Mouse (Mus musculus) forebrain, embryonic 16.5 days (tissue): ENCODE results near the gene Gngt2. TPM values are rescaled to one million over a fixed set of nuclear protein-coding genes. Genes with fewer than 3 reads are reported as not detected.

Source experiments
- ATAC-seq: fragments of 200-750 bp; cut with Nextera tagmentation; 2 replicates; pipeline ENCODE4 v1.8.0; 2017; ENCODE audit warnings: mild to moderate bottlenecking, moderate library complexity
- H3K27ac ChIP-seq: fragments of 300-500 bp; sonication (generic); 2 replicates; pipeline ENCODE4 v1.5.1; 2014; ENCODE audit warnings: low read length, control low read depth
- H3K27me3 ChIP-seq: fragments of 300-500 bp; sonication (generic); replicated peaks from 2 replicates; pipeline ENCODE4 v1.6.1; 2014; ENCODE audit warnings: low read length; ENCODE audit not compliant: control insufficient read depth, insufficient read depth
- H3K36me3 ChIP-seq: fragments of 300-500 bp; sonication (generic); 2 replicates; pipeline ENCODE4 v1.6.1; 2014; ENCODE audit not compliant: control insufficient read depth, insufficient read depth
- H3K4me1 ChIP-seq: fragments of 300-500 bp; sonication (generic); replicated peaks from 2 replicates; pipeline ENCODE4 v1.6.1; 2014; ENCODE audit warnings: low read length; ENCODE audit not compliant: control insufficient read depth, insufficient read depth
- H3K4me2 ChIP-seq: fragments of 300-500 bp; sonication (generic); 2 replicates; pipeline ENCODE4 v1.6.1; 2014; ENCODE audit warnings: mild to moderate bottlenecking, low read length, control low read depth
- H3K4me3 ChIP-seq: fragments of 300-500 bp; sonication (generic); replicated peaks from 2 replicates; pipeline ENCODE4 v1.5.1; 2014; ENCODE audit warnings: mild to moderate bottlenecking, low read length, control low read depth
- H3K9ac ChIP-seq: fragments of 300-500 bp; sonication (generic); replicated peaks from 2 replicates; pipeline ENCODE4 v1.6.1; 2014; ENCODE audit warnings: low read depth, low read length, control low read depth
- H3K9me3 ChIP-seq: fragments of 300-500 bp; sonication (generic); 2 replicates; pipeline ENCODE4 v1.6.1; 2016; ENCODE audit warnings: low read length; ENCODE audit not compliant: control insufficient read depth
- WGBS: fragments of 180-500 bp; shearing (Covaris S2); extraction: QIAGEN DNeasy Blood & Tissue Kit; methylation state at CpG from one replicate; pipeline ENCODE4 v1.1.7; 2014; 5-methylcytosine and 5-hydroxymethylcytosine counted together
- polyA plus RNA-seq: library from polyadenylated mRNA; unstranded; fragments of >200 nt; fragmentation: Nextera tagmentation; extraction: Ambion mirVana; gene quantifications from 2 replicates; pipeline ENCODE4 v1.2.1, GENCODE M21; 2015

Gngt2 gene
- polyA plus RNA-seq, 1 experiment from 2014 or later = 2.7 TPM

DNA sequence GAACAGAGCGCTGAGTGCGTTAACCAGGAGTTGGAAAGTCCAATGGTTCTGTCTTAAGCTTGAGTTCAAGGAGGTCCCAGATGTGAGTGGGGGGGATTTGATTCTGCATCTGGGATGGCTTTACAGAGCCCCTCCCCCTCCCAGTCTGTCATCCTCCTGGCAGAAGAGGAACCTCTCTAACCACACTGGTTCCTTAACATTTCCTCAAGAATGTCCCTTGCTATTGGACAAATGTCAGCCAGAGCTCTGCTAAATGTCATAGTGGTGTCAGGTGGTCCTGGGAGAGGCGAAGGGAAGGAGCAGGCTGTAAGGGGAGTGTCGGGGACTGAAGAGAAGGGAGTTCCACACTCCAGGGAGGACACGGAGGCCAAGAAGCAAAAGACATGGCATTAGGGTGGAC, 5.9 kb downstream of the Gngt2 start:
- Histone ChIP-seq H3K4me2 (no peak overlapping the region), H3K4me1 (peaks cover 10% of the 10 kb centered on the region), H3K27me3 (peaks cover 4% of the 10 kb centered on the region; the same call in 1 of the 2 replicates), H3K4me3 (no peak overlapping the region), H3K27ac (no peak overlapping the region), H3K9me3 (no peaks in the 10 kb centered on the region), H3K36me3 (no peaks in the 10 kb centered on the region), H3K9ac (no peak overlapping the region)
- ATAC-seq = no peak
- WGBS = 83% methylated on average over 5 of the region's 5 CpGs

DNA sequence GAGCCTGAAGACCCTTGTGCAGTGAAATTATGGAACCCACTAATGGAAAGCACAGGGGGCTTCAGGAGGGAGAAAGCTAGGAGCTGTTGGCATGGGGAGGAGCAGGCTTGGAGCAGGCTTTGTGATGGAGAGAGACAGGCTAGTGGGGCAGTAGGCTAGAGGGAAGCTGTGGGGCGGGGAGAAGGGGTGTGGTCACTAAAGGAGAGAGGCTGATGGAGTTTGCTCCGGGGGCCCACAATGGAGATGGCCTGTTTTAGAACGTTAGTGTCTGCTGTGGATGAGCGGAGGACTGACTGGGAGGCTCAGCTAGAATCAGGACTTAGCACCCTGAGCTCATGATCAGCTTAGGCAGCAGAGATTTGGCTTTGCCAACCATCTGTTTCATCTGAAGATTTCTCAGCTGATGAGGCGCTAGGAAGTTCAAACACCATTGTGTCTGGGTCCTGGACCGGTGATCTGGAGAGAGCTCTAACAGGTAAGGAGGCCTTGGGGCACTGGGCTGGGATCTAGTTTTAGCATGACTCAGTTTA, 6.5 kb downstream of the Gngt2 start:
- no peak for ATAC-seq
- 63% methylated on average over 6 of the region's 6 CpGs for WGBS
- Histone ChIP-seq H3K36me3 (no peaks in the 10 kb centered on the region), H3K9me3 (no peaks in the 10 kb centered on the region), H3K4me3 (no peak overlapping the region), H3K4me1 (peaks cover 10% of the 10 kb centered on the region), H3K9ac (no peak overlapping the region), H3K4me2 (no peak overlapping the region), H3K27ac (no peak overlapping the region), H3K27me3 (peaks cover 4% of the 10 kb centered on the region; the same call in 1 of the 2 replicates)

DNA sequence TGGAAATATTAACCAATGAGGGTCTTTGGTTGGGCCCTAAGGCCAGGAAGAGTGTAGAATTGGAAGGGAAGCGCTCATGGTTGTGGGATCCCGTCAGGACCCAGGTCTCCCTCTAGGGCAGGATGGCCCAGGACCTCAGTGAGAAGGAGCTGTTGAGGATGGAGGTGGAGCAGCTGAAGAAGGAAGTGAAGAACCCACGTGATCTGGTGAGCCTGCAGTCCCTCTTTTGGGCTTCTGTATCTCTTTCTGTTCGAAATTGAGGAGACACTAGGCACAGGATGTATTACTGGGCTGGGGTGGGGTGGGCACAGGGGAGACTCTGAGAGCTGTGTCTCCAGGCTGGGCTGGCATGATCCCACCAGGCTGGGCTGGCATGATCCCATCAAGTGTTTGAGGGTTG, 7.9 kb downstream of the Gngt2 start:
- Histone ChIP-seq H3K27me3 (peaks cover 4% of the 10 kb centered on the region; the same call in 1 of the 2 replicates), H3K9me3 (no peaks in the 10 kb centered on the region), H3K36me3 (no peaks in the 10 kb centered on the region), H3K27ac (no peak overlapping the region), H3K4me2 (no peak overlapping the region), H3K4me1 (no peaks in the 10 kb centered on the region), H3K9ac (no peak overlapping the region), H3K4me3 (no peak overlapping the region)
- WGBS = 73% methylated on average over 4 of the region's 4 CpGs
- ATAC-seq = no peak

DNA sequence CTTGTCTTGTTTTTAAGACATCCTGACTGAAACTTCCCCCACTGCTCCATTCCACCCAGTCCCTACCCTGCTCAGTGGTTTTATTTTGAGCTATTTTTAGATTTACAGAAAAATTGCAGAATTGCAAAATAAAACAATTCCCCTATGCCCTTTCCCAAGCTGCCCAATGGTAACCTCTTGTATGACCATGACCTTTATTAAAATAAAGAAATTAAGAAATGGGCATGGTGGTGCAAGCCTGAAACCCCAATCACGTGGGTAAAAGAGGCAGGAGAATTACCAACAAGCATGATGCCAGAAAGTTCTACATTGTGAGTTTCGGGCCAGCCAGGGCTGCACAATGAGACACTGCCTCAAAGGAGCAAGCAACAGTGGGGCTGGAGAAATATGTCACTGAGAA, 13.9 kb downstream of the Gngt2 start:
- no peak overlapping the region for H3K4me2 ChIP-seq
- H3K4me1 ChIP-seq = no peaks in the 10 kb centered on the region
- no peaks in the 10 kb centered on the region for H3K27me3 ChIP-seq
- no peak overlapping the region for H3K27ac ChIP-seq
- H3K36me3 ChIP-seq = no peaks in the 10 kb centered on the region
- no peak overlapping the region for H3K9ac ChIP-seq
- no peaks in the 10 kb centered on the region for H3K9me3 ChIP-seq
- 75% methylated on average over 2 of the region's 2 CpGs for WGBS
- ATAC-seq = no peak
- no peak overlapping the region for H3K4me3 ChIP-seq

DNA sequence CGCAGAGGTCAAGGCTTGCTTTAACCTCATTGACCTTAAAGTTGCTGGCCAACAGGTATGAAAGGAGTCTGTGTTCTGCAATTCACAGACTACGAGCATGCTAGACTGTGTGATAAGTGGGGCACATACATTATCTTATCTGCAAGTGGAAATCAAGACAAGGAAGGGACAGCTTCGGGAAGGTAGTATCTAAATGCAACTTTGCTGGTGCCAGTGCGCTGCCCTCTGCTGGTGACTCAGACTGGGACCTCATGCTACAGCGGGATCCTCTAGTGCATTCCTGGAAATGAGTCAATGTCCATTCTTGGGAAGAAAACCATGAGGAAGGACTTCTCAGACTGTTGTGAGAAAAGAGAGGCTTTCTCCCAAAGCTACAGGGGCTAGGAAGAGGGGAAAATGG, 16.7 kb downstream of the Gngt2 start:
- H3K27ac ChIP-seq = no peak overlapping the region
- peaks cover 5% of the 10 kb centered on the region for H3K4me1 ChIP-seq
- no peaks in the 10 kb centered on the region for H3K27me3 ChIP-seq
- no peak overlapping the region for H3K9ac ChIP-seq
- H3K36me3 ChIP-seq = no peaks in the 10 kb centered on the region
- H3K4me3 ChIP-seq = no peak overlapping the region
- 60% methylated on average over 5 of the region's 5 CpGs for WGBS
- H3K4me2 ChIP-seq = no peak overlapping the region
- ATAC-seq = no peak
- no peaks in the 10 kb centered on the region for H3K9me3 ChIP-seq

DNA sequence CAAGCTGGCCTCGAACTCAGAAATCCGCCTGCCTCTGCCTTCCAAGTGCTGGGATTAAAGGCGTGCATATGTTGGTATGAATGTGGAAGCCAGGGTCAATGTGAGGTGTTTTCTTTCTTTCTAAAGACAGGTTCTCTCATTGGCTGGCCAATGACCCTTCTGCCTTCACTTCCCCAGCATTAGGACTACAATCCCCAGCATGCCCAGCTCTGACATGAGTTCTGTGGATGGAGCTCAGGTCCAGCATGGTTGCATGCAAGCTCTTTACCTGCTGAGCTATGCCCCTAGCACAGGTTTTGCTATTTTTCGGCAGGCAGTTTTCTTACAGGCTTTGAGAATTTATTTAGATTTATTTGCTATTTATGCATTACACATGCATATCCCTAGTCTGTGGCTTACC, 20.3 kb downstream of the Gngt2 start:
- H3K9ac ChIP-seq = no peak overlapping the region
- no peak overlapping the region for H3K4me3 ChIP-seq
- ATAC-seq = no peak
- H3K4me1 ChIP-seq = peaks cover 12% of the 10 kb centered on the region
- no peaks in the 10 kb centered on the region for H3K9me3 ChIP-seq
- no peaks in the 10 kb centered on the region for H3K36me3 ChIP-seq
- H3K27me3 ChIP-seq = no peaks in the 10 kb centered on the region
- 81% methylated on average over 4 of the region's 4 CpGs for WGBS
- H3K27ac ChIP-seq = no peak overlapping the region
- H3K4me2 ChIP-seq = peak overlapping the region; percentile 57; the same call in 1 of the 2 replicates

DNA sequence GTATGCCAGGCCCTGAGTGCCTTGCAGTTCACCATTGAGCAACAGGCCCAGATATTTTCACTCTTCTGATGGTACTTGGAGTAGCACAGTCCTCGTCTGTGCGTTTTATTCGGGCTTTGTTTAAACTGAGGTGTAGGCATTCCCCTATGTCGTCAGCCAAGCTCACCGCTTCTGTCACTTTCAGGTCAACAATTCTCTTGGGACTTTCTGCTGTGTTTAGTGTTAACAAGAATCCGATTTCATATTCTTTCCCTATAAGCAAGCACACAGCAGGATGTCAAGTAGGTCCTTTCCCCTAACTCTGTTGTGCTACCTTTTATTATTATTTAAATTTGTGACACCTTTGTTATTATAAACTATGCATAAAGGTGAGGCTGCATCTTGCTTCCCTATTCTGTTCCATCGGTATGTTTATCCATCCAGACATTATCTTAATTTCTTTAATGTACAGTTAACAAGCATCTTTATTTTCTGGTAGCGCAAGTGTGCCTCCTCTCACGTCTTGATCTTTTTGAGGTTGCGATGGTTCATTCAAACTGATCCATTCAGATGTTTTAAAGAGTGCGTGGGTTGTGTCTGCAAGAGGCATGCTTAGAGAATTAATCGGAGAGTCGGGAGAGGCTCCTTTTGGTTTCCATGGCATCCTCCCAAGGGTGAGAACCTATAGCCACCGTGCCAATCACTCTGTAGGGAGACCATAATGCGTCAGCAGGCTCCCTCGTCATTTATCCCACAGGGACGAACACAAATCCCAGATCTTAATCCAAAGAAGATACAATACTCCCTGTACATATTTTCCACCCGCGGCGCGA, 20.9 kb downstream of the Gngt2 start:
- peak overlapping the region; percentile 57 for H3K4me2 ChIP-seq
- peaks cover 12% of the 10 kb centered on the region for H3K4me1 ChIP-seq
- no peaks in the 10 kb centered on the region for H3K36me3 ChIP-seq
- H3K27ac ChIP-seq = peak overlapping the region; percentile 60
- H3K9ac ChIP-seq = peak overlapping the region; percentile 30
- H3K4me3 ChIP-seq = peak overlapping the region; percentile 97
- peak; percentile 22 for ATAC-seq
- H3K9me3 ChIP-seq = no peaks in the 10 kb centered on the region
- 13% methylated on average over 21 of the region's 21 CpGs for WGBS
- no peaks in the 10 kb centered on the region for H3K27me3 ChIP-seq

DNA sequence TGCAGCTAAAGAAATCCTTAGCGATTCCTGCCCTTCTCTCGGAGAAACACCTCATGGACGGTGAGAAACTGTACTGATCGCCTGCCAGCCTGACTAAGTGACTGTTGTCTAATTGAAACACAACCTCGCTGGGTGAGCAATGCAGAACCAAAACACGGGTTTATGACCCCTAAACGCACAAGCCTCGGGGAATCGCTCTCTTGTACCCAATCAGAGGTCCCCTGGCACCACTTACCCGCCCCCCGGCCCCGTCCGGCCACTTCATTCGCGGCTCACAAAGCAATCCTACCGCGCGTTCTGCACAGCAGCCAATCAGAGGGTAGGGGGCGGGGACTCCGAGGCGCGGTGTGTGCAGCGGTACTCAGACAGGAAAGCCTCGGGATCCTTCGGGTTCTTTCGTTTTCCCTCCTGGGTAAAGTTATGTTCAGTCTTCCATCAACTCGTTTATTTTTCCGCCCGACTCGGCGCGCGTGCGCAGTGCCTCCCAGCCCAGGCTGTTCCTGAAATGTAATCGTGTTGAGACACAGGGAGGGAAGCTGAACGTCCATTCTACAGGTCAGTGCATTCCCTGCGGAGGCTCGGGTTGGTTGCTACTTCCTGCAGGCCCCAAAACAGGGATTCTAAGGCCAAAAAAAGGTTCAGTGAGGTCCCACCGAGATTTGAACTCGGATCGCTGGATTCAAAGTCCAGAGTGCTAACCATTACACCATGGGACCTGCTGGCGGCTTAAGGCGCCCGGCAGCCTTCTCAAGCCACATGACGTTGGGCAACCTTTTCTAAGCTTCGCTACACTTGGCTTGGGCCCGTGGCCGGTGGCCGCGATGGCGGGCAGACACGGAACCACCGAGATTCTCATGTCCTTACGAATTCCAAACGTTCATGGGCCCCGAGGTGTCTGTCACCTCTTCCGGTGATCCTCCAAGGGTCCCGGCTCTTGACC, 21.8 kb downstream of the Gngt2 start:
- Histone ChIP-seq H3K27ac (peak overlapping the region; percentile 92), H3K9me3 (no peaks in the 10 kb centered on the region), H3K4me1 (peaks cover 12% of the 10 kb centered on the region), H3K27me3 (no peaks in the 10 kb centered on the region), H3K36me3 (no peaks in the 10 kb centered on the region), H3K4me2 (peak overlapping the region; percentile 57), H3K9ac (peak overlapping the region; percentile 68), H3K4me3 (peak overlapping the region; percentile 97)
- WGBS = under 1% methylated on average over 58 of the region's 58 CpGs
- peak; percentile 99 for ATAC-seq

DNA sequence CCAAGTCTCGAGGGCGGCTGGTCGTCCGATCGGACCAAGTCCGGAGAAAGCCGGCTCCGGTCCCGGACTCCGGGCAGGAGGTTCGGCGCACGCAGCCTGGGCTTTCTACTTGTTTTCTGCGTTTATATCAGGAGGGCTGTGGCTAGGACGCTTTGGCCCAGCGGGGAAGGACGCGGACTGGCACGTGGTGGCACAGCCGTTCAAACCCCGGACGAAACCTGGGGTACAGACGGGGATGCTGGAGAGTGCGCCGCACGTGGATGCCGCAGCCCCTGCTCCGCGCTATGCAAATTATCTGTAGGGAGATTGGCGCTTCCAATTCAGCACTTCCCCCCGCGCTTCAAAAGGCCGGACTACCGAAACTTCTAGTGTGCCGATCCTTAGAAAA, 22.4 kb downstream of the Gngt2 start:
- Histone ChIP-seq H3K4me2 (peak overlapping the region; percentile 57), H3K27me3 (no peaks in the 10 kb centered on the region), H3K4me3 (peak overlapping the region; percentile 97), H3K4me1 (peaks cover 12% of the 10 kb centered on the region), H3K9me3 (no peaks in the 10 kb centered on the region), H3K36me3 (no peaks in the 10 kb centered on the region), H3K27ac (peak overlapping the region; percentile 92), H3K9ac (peak overlapping the region; percentile 68)
- peak; percentile 54 for ATAC-seq
- WGBS = 0% methylated on average over 35 of the region's 35 CpGs
